Mouse (Mus musculus): Measurements from ENCODE around the gene Hils1.

GRCm38 (mm10) chr11:94928820-94929219, 38.6 kb upstream of the Hils1 start:
- TF ChIP-seq POLR2A (IDR thresholded peaks at IDR 0.05; ENCODE audit: low read depth, low read length): no peak
- TF ChIP-seq CTCF (IDR thresholded peaks at IDR 0.05; ENCODE audit: extremely low read depth, insufficient read length, insufficient replicate concordance, low read depth, low read length): no peak

Data from small intestine, adult 2 months (tissue).